Mouse (Mus musculus): ENCODE measurements around the gene Mgat2.

GRCm38 (mm10) chr12:69147166-69147735 is 36.7 kb upstream of the Mgat2 start:
- no peak for TF ChIP-seq CTCF (IDR thresholded peaks at IDR 0.05; ENCODE audit: low read depth, low read length)
- TF ChIP-seq POLR2A (IDR thresholded peaks at IDR 0.05; ENCODE audit: insufficient read depth, low read length) = no peak
- no peak for TF ChIP-seq EP300 (IDR thresholded peaks at IDR 0.05; ENCODE audit: insufficient read depth, low read depth, low read length)
